Mouse (Mus musculus) layer of hippocampus, adult 18-20 months (tissue): ENCODE measurements around the gene Plpp6. TPM values are rescaled to one million over a fixed set of nuclear protein-coding genes. Genes with fewer than 3 reads are reported as not detected.

Source experiments
- total RNA-seq, 2 experiments: library from RNA; stranded (reverse); gene quantifications; 2 replicates each; pipeline ENCODE4 v1.2.3; 2021

The Plpp6 gene
- total RNA-seq, 2 experiments from 2014 or later = 55.8 to 56.8 TPM

Other genes with a start within 250 kb of the Plpp6 start
- 100 to 1,000 TPM; 137 to 138 TPM for gene Slc1a1, start 128.9 kb upstream of the Plpp6 start, total RNA-seq
- gene 4430402I18Rik, start 3.8 kb downstream of the Plpp6 start, total RNA-seq = 1 to 10 TPM; 5.4 to 8.5 TPM
- 100 to 1,000 TPM; 105 to 118 TPM for gene Cdc37l1, start 26.4 kb downstream of the Plpp6 start, total RNA-seq
- 10 to 100 TPM; 53.6 to 56.3 TPM for gene Ak3, start 84.0 kb downstream of the Plpp6 start, total RNA-seq
- gene Rcl1, start 137.4 kb downstream of the Plpp6 start, total RNA-seq = 10 to 100 TPM; 21.9 to 22.3 TPM